ENCODE assay signal across 11 mouse cellular contexts in the genomic region with DNA sequence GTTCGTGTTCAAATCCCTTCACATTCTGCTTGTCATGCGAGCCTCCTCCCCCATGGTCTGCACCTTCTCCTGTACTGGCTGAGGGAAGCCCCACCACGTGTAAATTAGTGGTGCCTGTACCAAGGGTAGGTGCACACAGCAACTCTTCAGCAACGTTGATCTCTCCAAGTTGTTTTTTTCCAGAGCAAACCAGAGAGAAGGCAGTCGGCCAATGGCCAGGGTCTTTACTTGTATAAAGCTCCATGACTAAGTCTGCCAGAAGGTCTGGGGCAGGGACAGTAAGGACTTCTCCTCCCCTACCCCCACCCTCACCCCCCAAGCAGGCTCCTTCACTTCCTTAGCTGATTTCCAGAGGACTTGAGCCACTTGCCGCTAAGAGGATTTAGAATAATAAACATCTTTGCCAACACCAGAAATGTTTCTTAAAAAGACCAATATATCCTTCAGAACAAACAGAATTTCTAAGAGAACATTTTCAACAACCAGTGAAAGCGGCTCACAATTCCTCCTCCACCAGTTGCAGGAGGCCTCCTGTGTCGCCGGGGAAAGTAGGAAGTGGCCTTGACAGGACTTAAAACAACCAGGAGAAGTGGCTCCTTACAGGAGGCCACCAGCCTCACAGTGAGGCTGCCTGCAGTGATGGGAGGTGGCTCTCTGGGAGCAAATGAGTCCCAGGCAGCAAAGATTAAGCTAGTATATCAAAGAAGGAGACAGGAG.
DNase-seq lines count a peak whose midpoint lies in the region; ATAC-seq lines count a peak whose summit lies in the region.
"Had no signal": no experiment of that assay in that cellular context is flagged by ENCODE, and none has a peak within 500 bp of the region (broad histone marks: within the 10 kb centered on the region; RNA-seq: fewer than 3 reads in every experiment).

No protein-coding gene starts in this region.

- no peak for ATAC-seq in heart, embryonic 14.5 days (ENCODE audit: insufficient number of reproducible peaks, insufficient read depth, low FRiP score, low read depth)
- no peak for ATAC-seq in embryonic facial prominence, embryonic 13.5 days (ENCODE audit: insufficient number of reproducible peaks, insufficient read depth, low FRiP score, low TSS enrichment, low read depth)
- no peak for ATAC-seq in limb, embryonic 13.5 days (ENCODE audit: low FRiP score, low read depth)
- no peak for ATAC-seq in forebrain, embryonic 16.5 days
- ATAC-seq: liver, postnatal 0 days had no signal

- peaks cover 41 to 58% of the 10 kb centered on the region in 2 experiments for H3K4me1 ChIP-seq in heart, embryonic 14.5 days (ENCODE audit: control insufficient read depth in 2 of 2, insufficient read depth in 2 of 2, low read length in 2 of 2)
- H3K4me1 ChIP-seq in embryonic facial prominence, embryonic 13.5 days: peaks cover 49% of the 10 kb centered on the region
- peaks cover 66% of the 10 kb centered on the region for H3K4me1 ChIP-seq in limb, embryonic 13.5 days
- peaks cover 12% of the 10 kb centered on the region for H3K4me1 ChIP-seq in forebrain, embryonic 16.5 days (replicated peaks; ENCODE audit: control insufficient read depth, insufficient read depth, low read length)

- H3K27ac ChIP-seq in heart, embryonic 14.5 days (replicated peaks in 1 of 2; ENCODE audit: control insufficient read depth in 1 of 2, insufficient read depth in 1 of 2, low read depth in 2 of 2, low read length in 2 of 2): peak overlapping the region; percentile 94 to 97; a peak in 2 of 4 replicates
- H3K27ac ChIP-seq in embryonic facial prominence, embryonic 13.5 days: peak overlapping the region; percentile 51; the same call in 1 of the 2 replicates
- peak overlapping the region; percentile 7; the same call in 1 of the 2 replicates for H3K27ac ChIP-seq in limb, embryonic 13.5 days
- no peak overlapping the region for H3K27ac ChIP-seq in forebrain, embryonic 16.5 days (ENCODE audit: low read length)
- H3K27ac ChIP-seq: neural tube, embryonic 15.5 days had no signal

- H3K36me3 ChIP-seq in heart, embryonic 14.5 days (ENCODE audit: control insufficient read depth, insufficient read depth, low read length): no peaks in the 10 kb centered on the region
- peaks cover 7% of the 10 kb centered on the region; the same call in 1 of the 2 replicates for H3K36me3 ChIP-seq in embryonic facial prominence, embryonic 13.5 days
- no peaks in the 10 kb centered on the region for H3K36me3 ChIP-seq in limb, embryonic 13.5 days
- H3K36me3 ChIP-seq in forebrain, embryonic 16.5 days (ENCODE audit: control insufficient read depth, insufficient read depth): no peaks in the 10 kb centered on the region
- H3K36me3 ChIP-seq: neural tube, embryonic 15.5 days had no signal

- no peaks in the 10 kb centered on the region for H3K9me3 ChIP-seq in heart, embryonic 14.5 days (ENCODE audit: control insufficient read depth, low read length)
- H3K9me3 ChIP-seq in embryonic facial prominence, embryonic 13.5 days: no peaks in the 10 kb centered on the region
- no peaks in the 10 kb centered on the region for H3K9me3 ChIP-seq in limb, embryonic 13.5 days
- H3K9me3 ChIP-seq in forebrain, embryonic 16.5 days (ENCODE audit: control insufficient read depth, low read length): no peaks in the 10 kb centered on the region
- H3K9me3 ChIP-seq: neural tube, embryonic 15.5 days had no signal

- no peak overlapping the region for H3K9ac ChIP-seq in heart, embryonic 14.5 days (ENCODE audit: low read length)
- no peak overlapping the region for H3K9ac ChIP-seq in embryonic facial prominence, embryonic 13.5 days
- H3K9ac ChIP-seq in limb, embryonic 13.5 days: no peak overlapping the region
- no peak overlapping the region for H3K9ac ChIP-seq in forebrain, embryonic 16.5 days (replicated peaks; ENCODE audit: low read depth, low read length)
- H3K9ac ChIP-seq: neural tube, embryonic 15.5 days had no signal

- no peak for DNase-seq in heart, postnatal 25 days (ENCODE audit: low spot score)
- DNase-seq in kidney, postnatal 10 days: peak; percentile 41
- no peak for DNase-seq in kidney, adult 18-20 months
- DNase-seq in adrenal gland, postnatal 25 days: no peak
- DNase-seq: cerebellum, postnatal 10 days; liver, postnatal 0 days had no signal

- H3K27me3 ChIP-seq in heart, embryonic 14.5 days (ENCODE audit: control insufficient read depth, insufficient read depth, low read length): no peaks in the 10 kb centered on the region
- H3K27me3 ChIP-seq in embryonic facial prominence, embryonic 13.5 days: no peaks in the 10 kb centered on the region
- peaks cover 5% of the 10 kb centered on the region; the same call in 1 of the 2 replicates for H3K27me3 ChIP-seq in limb, embryonic 13.5 days
- no peaks in the 10 kb centered on the region for H3K27me3 ChIP-seq in forebrain, embryonic 16.5 days (replicated peaks; ENCODE audit: control insufficient read depth, insufficient read depth, low read length)
- H3K27me3 ChIP-seq: neural tube, embryonic 15.5 days had no signal

- no peak overlapping the region for H3K4me3 ChIP-seq in heart, embryonic 14.5 days (ENCODE audit: control insufficient read depth in 1 of 2, insufficient read depth in 1 of 2, low read depth in 1 of 2, low read length in 2 of 2)
- no peak overlapping the region for H3K4me3 ChIP-seq in embryonic facial prominence, embryonic 13.5 days
- no peak overlapping the region for H3K4me3 ChIP-seq in limb, embryonic 13.5 days
- no peak overlapping the region for H3K4me3 ChIP-seq in forebrain, embryonic 16.5 days (replicated peaks; ENCODE audit: low read length)
- H3K4me3 ChIP-seq: neural tube, embryonic 15.5 days had no signal

- no peak overlapping the region for H3K4me2 ChIP-seq in heart, embryonic 14.5 days (ENCODE audit: low read length)
- H3K4me2 ChIP-seq in embryonic facial prominence, embryonic 13.5 days: no peak overlapping the region
- no peak overlapping the region for H3K4me2 ChIP-seq in limb, embryonic 13.5 days (replicated peaks)
- H3K4me2 ChIP-seq in forebrain, embryonic 16.5 days (ENCODE audit: low read length): no peak overlapping the region
- H3K4me2 ChIP-seq: neural tube, embryonic 15.5 days had no signal

- WGBS in heart, embryonic 14.5 days: 42% methylated on average over 9 of the region's 9 CpGs
- WGBS in embryonic facial prominence, embryonic 13.5 days: 62% methylated on average over 9 of the region's 9 CpGs
- 43% methylated on average over 9 of the region's 9 CpGs for WGBS in limb, embryonic 13.5 days
- WGBS in forebrain, embryonic 16.5 days: 65% methylated on average over 9 of the region's 9 CpGs

- intact Hi-C loops in heart, postnatal 25 days (cut with DNase I): no loop called here
